Mouse (Mus musculus) MEL-GATA-1-ER (cell line): Measurements from ENCODE around the gene Myo18a.
A peak's percentile ranks its signal among the peaks of the same experiment; 100 is the strongest.

Source experiments
- DNase-seq: peaks from one replicate; pipeline ENCODE4 v3.0.0-alpha.2; 2012; ENCODE audit warnings: low read depth; ENCODE audit errors: extremely low read depth

The Myo18a gene

DNA sequence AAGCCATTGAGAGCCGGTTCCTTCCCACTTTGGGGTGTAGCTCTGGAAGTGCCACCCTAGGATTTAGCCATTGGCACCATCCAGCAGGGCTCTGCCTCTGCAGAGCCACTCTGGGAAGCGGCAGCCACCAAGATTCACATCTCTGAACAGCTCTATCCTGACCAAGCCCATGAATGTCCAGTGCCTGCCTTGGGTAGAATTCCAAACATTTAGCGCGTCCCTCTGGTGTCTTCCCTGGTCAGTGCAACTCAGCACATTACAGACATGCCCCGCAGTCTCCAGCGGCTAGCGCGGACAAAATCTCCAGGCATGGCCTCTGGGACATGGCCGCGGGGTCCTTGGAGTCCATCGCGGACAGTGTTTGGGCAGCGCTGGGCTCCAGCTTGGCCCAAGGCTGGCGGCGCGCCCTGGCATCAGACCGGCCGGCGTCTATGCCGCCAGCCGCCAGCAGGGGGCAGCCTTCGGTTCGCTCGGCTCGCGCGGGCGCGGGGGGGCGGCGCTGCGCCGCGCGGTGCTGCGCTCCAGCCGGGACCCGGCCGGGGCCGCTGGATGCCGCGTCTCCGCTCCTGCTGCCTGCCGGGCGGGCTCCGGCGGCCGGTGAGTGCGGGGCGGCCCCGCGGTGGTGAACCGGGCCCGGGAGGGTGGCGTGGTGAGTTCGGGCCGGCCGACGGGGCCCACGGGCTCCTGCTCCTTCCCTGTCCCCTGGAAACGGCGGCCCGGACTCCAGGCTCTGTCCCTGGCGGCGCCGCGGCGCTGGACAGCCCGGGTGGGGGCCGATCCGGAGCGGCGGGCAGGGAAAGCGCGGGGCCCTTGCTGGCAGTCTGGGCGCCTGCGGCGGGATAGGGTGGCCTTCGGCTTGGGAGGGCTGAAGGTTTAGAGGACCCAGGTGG is at the start of gene Myo18a:
Myo18a (plus strand) TSS at position 464 of the 890 bp plus-strand sequence.
- DNase-seq = no peak

DNA sequence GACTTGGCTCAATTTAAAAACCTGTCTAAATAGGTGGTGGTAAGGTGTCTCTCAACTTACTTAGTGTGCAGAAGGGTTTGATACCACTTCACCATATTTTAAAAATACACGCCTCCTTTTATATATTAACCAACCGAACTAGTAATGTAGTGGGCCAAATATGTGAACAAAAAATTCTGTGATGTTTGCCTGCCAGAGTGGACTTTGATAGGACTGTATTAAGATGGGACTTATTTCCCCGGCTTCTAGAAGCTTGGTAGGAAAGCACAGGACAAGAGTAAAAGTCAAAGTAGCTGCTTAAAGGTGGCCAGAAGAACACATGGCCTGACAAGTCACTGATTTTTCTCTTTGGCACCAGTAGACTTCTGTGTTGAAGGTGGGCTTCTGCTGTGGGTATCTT is 49.3 kb upstream of the Myo18a start:
- no peak for DNase-seq

DNA sequence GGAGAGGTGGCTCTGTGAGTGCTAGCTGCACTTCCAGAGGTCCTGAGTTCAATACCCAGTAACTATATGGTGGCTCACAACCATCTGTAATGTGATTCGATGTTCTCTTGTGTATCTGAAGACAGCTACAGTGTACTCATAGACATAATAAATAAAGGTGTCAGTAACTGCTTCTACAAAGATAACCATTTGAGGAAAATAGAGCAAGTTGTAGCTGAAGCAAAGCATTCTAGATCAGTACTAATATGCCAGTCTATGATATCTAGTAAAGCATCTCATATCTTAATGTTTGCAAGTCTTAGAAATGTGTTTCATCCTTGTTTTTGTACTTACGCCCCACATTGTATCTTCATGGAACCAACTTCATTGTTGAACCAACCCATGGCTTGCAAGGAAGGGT is 44.0 kb upstream of the Myo18a start:
- no peak for DNase-seq

GRCm38 (mm10) chr11:77721389-77721788 is 41.7 kb upstream of the Myo18a start:
- DNase-seq = no peak

DNA sequence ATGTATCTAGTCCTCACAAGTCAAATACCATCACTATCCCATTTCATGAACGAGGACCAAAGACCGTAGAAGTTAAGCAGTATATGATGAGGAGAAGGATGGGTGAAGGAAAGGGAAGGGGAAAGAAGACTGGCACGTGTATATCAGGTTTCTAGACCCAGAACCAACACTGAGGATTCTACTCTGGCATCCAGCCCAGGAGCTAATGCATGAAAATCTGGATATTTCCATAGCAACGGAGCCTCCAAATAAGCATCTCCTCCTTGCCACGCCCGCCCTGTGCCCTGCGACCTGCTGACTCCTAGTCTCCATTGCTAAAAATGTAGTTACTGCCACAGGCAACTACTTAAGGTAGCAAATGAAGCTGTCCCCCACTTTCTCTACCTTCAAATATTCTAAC is 38.3 kb upstream of the Myo18a start:
- no peak for DNase-seq

DNA sequence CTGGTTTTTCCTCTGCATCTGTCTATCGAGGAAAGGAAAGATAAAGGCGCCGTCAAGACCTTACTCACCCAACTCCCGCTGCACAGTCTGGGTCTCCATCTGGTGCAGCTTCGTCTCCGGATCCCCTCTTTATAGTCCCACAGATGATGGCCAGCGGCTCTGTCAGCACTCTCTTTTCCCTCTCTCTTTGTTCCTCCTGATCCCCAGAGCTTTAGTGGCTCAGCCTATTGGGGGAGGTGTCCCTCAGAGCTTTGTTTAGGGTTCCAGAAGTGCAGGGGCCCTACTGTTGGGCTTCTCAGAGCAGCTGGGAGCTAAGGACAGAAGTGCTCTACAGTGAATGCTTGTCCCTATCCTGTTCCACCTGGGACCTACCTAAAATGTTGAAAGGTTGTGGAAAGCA is 37.9 kb upstream of the Myo18a start, which contains the start of gene Cryba1:
Cryba1 (minus strand) TSS at position 101 of the 400 bp plus-strand sequence.
- DNase-seq = no peak

GRCm38 (mm10) chr11:77728587-77728986 is 34.5 kb upstream of the Myo18a start:
- no peak for DNase-seq

DNA sequence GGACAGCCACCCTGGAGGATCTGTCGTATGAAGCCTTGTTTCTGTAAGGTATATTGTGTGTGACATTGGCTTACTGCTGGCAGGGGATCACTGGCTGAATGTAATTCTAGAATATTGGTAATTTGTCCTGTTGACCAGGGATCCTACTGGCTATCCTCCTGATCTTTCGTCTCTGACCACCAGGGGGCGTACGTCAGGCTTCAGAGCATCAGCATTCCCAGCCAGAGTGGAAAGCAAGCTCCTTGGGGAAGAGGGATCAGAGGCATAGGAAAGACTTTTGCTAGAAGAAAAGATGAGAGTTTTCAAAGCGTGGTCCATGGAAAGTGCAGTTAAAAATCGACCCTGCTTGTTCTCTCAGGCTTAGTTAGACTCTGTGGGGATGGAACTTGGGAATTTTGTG is 25.8 kb upstream of the Myo18a start:
- peak; percentile 26 for DNase-seq

DNA sequence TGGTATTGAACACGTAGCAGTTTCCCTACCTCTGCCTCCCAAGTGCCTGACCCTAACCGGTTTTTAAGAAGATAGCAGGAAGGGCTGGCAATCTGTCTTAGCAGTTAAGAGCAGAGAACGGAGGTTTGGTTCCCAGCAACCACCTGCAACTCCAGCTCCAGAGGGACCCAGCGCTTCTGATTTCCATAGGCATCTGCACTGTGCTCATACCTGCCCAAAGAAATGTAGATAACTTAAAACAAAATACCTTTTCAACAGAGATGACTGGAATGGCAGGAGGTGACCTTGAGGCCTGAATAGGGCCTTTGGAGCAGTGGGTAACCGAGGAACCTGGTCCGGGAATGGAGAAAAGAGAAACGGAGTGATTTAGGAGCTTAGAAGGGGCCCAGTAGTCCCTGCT is 24.5 kb upstream of the Myo18a start:
- DNase-seq = no peak

DNA sequence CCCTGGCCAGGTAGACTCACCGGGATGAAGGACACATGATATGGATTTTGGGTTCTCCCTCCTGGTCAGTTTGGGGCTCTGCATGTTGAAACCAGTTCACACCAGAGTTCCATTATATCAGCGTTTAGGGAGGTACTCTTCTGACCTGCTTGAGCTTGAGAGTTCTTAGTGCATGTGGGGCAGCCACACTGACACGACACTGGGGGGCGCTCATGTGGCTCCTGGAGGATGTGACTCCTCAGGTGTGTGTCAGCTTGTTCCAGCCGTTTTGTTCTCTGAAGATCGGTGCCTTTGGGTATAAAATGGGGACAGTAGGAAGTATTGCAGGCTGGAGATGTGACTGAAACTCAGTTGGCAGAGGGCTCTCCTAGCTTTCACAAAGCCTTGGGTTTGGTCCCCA is 19.1 kb upstream of the Myo18a start:
- DNase-seq = no peak

DNA sequence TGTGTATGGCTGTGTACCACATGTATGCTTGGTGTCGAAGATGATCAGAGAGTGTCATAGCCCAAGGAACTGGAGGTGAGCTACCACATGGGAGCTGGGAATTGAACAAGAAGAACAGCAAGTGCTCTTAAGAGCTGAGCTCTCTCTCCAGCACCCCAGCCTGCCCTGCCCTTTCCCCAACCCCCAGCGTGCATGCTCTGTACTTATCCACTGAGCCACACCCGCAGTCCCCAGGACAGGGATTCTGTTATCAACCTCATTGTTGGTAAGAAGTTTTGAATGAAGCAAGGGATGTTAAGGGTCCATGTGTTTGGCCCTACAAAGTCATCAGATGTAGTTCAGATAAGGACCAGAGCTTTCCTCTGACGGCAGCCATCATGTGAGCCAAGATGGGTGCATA is 16.4 kb upstream of the Myo18a start:
- peak; percentile 23 for DNase-seq

DNA sequence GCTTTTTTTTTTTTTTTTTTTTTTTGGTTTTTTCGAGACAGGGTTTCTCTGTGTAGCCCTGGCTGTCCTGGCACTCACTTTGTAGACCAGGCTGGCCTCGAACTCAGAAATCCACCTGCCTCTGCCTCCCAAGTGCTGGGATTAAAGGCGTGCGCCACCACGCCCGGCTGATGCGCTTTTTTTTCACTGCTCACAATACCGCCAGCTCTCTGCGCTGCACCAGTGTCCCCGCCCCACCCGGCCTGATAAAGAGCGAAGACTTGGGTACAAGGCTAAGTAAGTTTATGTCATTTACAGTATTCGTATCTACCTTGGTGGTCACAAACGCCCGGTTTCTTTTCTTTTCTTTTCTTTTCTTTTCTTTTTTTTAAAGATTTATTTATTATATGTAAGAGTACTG is 15.9 kb upstream of the Myo18a start:
- peak; percentile 21 for DNase-seq

GRCm38 (mm10) chr11:77748996-77749395 is 14.1 kb upstream of the Myo18a start:
- DNase-seq = no peak

DNA sequence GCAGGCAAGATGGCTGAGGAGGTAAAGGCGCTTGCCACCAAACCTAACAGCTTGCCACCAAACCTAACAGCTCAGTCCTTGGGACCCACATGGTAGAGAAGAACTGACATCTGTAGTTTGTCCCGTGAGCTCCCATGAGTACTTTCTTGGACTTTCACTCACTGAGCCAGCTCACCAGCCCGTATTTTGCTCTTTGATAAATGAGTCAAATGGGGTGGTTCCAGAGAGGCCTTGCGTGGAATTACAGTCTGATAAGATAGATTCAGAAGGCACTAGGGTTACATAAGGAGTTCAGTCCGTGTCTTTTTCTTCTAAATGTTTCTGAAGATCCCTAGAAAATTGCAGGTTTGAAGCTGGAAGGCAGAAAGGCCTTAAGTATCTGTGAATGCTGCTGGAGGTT is 10.5 kb upstream of the Myo18a start:
- DNase-seq = no peak

- DNase-seq = no peak
Measured at GRCm38 (mm10) chr11:77753469-77753868, 9.6 kb upstream of the Myo18a start.

DNA sequence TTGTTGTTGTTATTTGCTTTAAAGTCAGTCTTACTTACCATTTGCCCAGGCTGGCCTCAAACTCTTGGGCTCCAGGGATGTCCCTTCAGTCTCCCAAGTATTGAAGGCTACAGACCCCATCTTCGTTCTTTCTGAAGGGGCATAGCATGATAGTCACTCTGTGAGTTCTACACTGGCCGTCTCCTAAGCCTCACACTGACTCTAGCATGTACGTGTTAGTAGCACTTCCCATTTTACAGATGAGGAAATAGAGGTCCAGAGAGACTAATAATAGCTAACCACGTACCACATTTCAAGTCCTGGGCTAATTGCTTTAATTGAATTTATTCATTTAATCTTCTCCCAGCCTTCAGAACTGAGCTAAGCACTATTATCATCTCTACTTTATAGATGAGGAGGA is 3.0 kb upstream of the Myo18a start:
- DNase-seq = no peak

DNA sequence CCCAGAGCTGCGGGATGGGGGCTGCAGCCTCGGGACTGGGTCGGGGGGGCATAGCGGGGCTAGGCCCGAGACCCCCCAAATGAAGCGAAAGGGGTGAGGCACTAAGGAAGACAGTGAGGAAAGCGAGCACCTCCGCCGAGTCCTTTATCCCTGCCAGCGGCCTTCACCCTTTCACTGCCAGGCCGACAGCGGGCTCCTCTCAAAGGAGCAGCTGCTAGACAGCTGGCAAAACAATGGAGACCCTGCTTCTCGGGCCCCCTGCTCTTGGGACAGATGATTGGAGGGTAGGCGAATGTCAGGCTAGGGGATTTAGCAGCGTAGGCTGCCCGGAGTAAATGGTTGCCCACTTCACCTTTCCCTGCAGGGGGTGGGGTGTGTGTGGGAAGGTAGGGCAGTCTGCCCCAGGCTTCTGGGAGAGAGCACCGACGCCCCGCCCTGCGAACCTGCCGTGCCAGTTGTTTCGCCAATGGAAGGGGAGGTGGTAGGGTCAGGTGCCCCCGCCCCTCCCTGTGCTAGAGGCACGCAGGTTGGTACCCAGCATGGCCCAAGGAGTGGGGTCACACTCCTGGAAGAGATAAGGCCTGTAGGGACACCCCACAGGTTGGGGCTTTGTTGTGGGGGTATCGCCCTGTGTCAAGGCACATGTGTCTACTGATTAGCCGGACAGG is 761 bp downstream of the Myo18a start:
- DNase-seq = no peak

GRCm38 (mm10) chr11:77764694-77765458 is 1.8 kb downstream of the Myo18a start:
- no peak for DNase-seq

DNA sequence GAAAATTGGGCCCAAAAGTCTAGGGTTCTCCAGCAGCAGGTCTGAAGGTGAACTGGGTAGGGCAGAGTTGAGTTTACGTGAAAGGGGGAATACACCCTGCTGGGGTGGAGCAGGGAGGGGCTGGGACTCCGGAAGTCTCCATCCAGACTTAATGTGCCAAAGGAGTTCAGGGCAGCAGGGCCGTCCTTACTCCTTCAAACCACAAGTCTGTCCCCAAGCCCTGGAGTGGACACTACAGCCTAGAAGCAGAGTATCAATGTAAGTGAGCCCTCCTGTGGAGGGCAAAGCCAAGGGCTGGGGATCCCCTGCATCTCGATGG is 2.4 kb downstream of the Myo18a start:
- DNase-seq = no peak

DNA sequence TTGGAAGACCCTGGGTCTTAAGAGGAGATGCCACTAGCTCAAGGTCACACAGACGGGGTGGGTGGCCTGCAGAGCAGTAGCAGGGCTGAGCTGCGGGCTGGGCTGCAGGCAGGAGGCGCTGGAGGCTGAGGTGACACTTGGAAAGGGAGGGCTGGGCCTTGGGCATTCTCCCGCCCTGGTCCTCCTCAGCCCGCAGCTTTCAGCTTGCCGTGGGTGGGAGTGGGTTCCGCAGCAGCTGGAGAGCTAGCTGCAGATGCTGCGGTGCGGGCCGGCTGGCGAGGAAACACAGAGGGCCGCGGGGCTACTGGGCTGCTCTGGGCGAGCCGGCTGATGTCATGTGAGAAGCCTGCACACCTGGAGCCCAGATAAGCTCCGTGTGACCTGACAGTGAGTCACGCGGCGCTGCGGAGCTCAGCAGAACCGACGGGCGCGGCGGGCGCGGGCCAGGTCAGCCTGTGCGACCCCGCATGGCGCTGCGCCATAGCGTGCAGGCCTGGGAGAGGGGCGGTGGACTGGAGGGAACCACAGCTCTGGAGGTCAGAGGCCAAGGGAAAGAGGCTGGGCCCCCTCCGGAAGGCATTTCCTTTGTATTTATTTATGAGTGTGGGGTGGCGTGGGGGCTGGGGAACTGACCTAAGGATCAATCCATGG is 3.4 kb downstream of the Myo18a start:
- DNase-seq = no peak

DNA sequence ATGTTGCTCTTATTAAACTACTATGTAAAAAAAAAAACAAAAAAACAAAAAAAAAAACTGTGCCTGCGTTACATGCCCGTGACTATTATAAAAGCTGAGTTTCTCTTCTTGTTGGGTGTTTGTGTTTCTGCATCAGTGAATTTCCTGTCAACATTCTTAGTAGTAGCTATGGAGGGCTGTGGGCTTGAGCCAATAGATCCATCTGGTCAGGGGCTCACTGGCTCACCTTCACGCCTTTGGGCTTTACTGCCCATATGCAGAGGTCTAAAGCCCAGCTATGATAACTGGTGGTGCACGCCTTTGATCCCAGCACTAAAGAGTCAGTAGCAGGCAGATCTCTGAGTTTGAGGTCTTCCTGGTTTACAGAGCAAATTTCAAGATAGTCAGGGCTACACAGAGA is 6.5 kb downstream of the Myo18a start:
- no peak for DNase-seq

DNA sequence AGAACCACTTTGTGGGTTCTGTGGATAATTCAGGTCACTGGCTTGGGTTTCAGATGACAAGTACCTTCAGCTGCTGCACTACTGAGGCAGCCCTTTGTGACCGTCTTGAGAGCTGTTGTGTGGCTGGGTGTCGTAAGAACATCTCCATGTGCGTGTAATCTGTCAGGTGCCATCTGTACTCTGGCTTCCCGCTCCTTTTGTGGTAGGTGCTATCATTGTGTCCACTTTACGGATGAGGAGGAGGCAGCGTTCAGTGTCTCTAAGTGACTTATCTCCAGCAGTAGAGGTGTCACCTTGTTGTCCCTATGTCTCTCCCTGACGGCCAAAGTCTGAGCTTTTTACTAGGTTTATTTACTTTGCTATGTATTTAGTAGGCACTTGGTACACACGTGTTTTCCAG is 7.3 kb downstream of the Myo18a start:
- DNase-seq = no peak
